Comparison of ENCODE assay signal across 7 mouse cellular contexts in genomic region chr8:105349096-105349771, GRCm38 (mm10). TPM values are rescaled to one million over a fixed set of nuclear protein-coding genes. Genes with fewer than 3 reads are reported as not detected.
A peak's percentile ranks its signal among the peaks of the same experiment; 100 is the strongest.
DNase-seq lines count a peak whose midpoint lies in the region; ATAC-seq and TF ChIP-seq lines count a peak whose summit lies in the region.

No protein-coding gene starts in this region.

- peaks cover 19% of the 10 kb centered on the region for H3K4me1 ChIP-seq in lung, embryonic 14.5 days (ENCODE audit: insufficient read depth)
- H3K4me1 ChIP-seq in bone marrow macrophage, adult 2 months (ENCODE audit: control insufficient read depth, insufficient read depth, low read length) = peaks cover 17% of the 10 kb centered on the region
- H3K4me1 ChIP-seq in embryonic facial prominence, embryonic 13.5 days = peaks cover 45% of the 10 kb centered on the region
- H3K4me1 ChIP-seq in intestine, postnatal 0 days (replicated peaks; ENCODE audit: control insufficient read depth, insufficient read depth, low read length) = peaks cover 17% of the 10 kb centered on the region

- peak overlapping the region; percentile 75 for H3K9ac ChIP-seq in lung, embryonic 14.5 days
- peak overlapping the region; percentile 82 for H3K9ac ChIP-seq in embryonic facial prominence, embryonic 13.5 days
- peak overlapping the region; percentile 42 for H3K9ac ChIP-seq in intestine, postnatal 0 days (ENCODE audit: low read depth, low read length)

- TF ChIP-seq CTCF in lung, embryonic 14.5 days (IDR thresholded peaks at IDR 0.05; ENCODE audit: low read depth) = no peak
- no peak for TF ChIP-seq CTCF in bone marrow macrophage, adult 2 months (IDR thresholded peaks at IDR 0.05; ENCODE audit: low read depth, low read length)
- no peak for TF ChIP-seq CTCF in intestine, postnatal 0 days (IDR thresholded peaks at IDR 0.05; ENCODE audit: low read depth)

- peak; percentile 59 for DNase-seq in lung, embryonic 14.5 days
- no peak for DNase-seq in lung, postnatal 10 days
- DNase-seq in naive thymus-derived CD4-positive, alpha-beta T cell, adult 2 months (ENCODE audit: low read depth) = peak; percentile 41
- no peak for DNase-seq in urinary bladder, adult 18-20 months (ENCODE audit: low spot score in 2 of 2)

- H3K27me3 ChIP-seq in lung, embryonic 14.5 days (ENCODE audit: insufficient read depth, low read length) = peaks cover 4% of the 10 kb centered on the region; the same call in 1 of the 2 replicates
- H3K27me3 ChIP-seq in embryonic facial prominence, embryonic 13.5 days = peaks cover 13% of the 10 kb centered on the region; the same call in 1 of the 2 replicates
- peaks cover 14% of the 10 kb centered on the region; the same call in 1 of the 2 replicates for H3K27me3 ChIP-seq in intestine, postnatal 0 days (replicated peaks; ENCODE audit: control insufficient read depth, insufficient read depth, low read length)

- H3K4me2 ChIP-seq in lung, embryonic 14.5 days = peak overlapping the region; percentile 90
- peak overlapping the region; percentile 95 for H3K4me2 ChIP-seq in embryonic facial prominence, embryonic 13.5 days
- peak overlapping the region; percentile 95 for H3K4me2 ChIP-seq in intestine, postnatal 0 days (replicated peaks; ENCODE audit: low read depth)

- ATAC-seq in lung, embryonic 14.5 days (ENCODE audit: insufficient read depth) = no peak
- ATAC-seq in embryonic facial prominence, embryonic 13.5 days (ENCODE audit: insufficient number of reproducible peaks, insufficient read depth, low FRiP score, low TSS enrichment, low read depth) = no peak
- ATAC-seq in intestine, postnatal 0 days = no peak

- H3K9me3 ChIP-seq in lung, embryonic 14.5 days (ENCODE audit: low read depth, low read length) = no peaks in the 10 kb centered on the region
- no peaks in the 10 kb centered on the region for H3K9me3 ChIP-seq in embryonic facial prominence, embryonic 13.5 days
- H3K9me3 ChIP-seq in intestine, postnatal 0 days (ENCODE audit: control insufficient read depth) = no peaks in the 10 kb centered on the region

- TF ChIP-seq POLR2A in bone marrow macrophage, adult 2 months (IDR thresholded peaks at IDR 0.05; ENCODE audit: borderline replicate concordance, low read depth, low read length) = no peak

- H3K4me3 ChIP-seq in lung, embryonic 14.5 days (ENCODE audit: low read depth, low read length) = peak overlapping the region; percentile 84
- peak overlapping the region; percentile 63 for H3K4me3 ChIP-seq in bone marrow macrophage, adult 2 months (ENCODE audit: insufficient read depth, low read length)
- H3K4me3 ChIP-seq in embryonic facial prominence, embryonic 13.5 days = peak overlapping the region; percentile 73
- H3K4me3 ChIP-seq in intestine, postnatal 0 days (ENCODE audit: low read depth, low read length) = peak overlapping the region; percentile 74

- peak overlapping the region; percentile 86 for H3K27ac ChIP-seq in lung, embryonic 14.5 days (ENCODE audit: low read depth)
- no peak overlapping the region for H3K27ac ChIP-seq in bone marrow macrophage, adult 2 months (ENCODE audit: insufficient read depth, low read depth, low read length)
- peak overlapping the region; percentile 86 for H3K27ac ChIP-seq in embryonic facial prominence, embryonic 13.5 days
- H3K27ac ChIP-seq in intestine, postnatal 0 days (ENCODE audit: low read depth, low read length) = no peak overlapping the region

- 0 out of 2 replicates have a peak, but pooled peaks cover 9% of the 10 kb centered on the region for H3K36me3 ChIP-seq in lung, embryonic 14.5 days (ENCODE audit: insufficient read depth)
- no peaks in the 10 kb centered on the region for H3K36me3 ChIP-seq in embryonic facial prominence, embryonic 13.5 days
- no peaks in the 10 kb centered on the region for H3K36me3 ChIP-seq in intestine, postnatal 0 days (ENCODE audit: control insufficient read depth, insufficient read depth)

- WGBS in lung, embryonic 14.5 days = under 1% methylated on average over 36 of the region's 48 CpGs
- WGBS in embryonic facial prominence, embryonic 13.5 days = under 1% methylated on average over 38 of the region's 48 CpGs
- under 1% methylated on average over 35 of the region's 48 CpGs for WGBS in intestine, postnatal 0 days

RNA-seq across cellular contexts. Expression of gene Slc9a5, which starts 0.6 kb away (rescaled TPM):
- 9.9 and 10.9 TPM in 2 replicates for polyA plus RNA-seq in lung, embryonic 14.5 days (2014; fragmentation: Nextera tagmentation; extraction: Ambion mirVana)
- polyA plus RNA-seq in bone marrow macrophage, adult 2 months (2012; ENCODE audit: insufficient read depth, insufficient read length, missing spikeins) = 4.9 and 5.0 TPM in 2 replicates
- 5.9 and 6.0 TPM in 2 replicates for polyA plus RNA-seq in embryonic facial prominence, embryonic 13.5 days (2015; fragmentation: Nextera tagmentation; extraction: Ambion mirVana)
- polyA plus RNA-seq in intestine, postnatal 0 days (2015; fragmentation: Nextera tagmentation; extraction: Ambion mirVana) = 0.31 and 0.40 TPM in 2 replicates

RNA-seq across cellular contexts. Expression of gene Fhod1, which starts 1.5 kb away (rescaled TPM):
- polyA plus RNA-seq in lung, embryonic 14.5 days (2014; fragmentation: Nextera tagmentation; extraction: Ambion mirVana) = 15.8 and 18.8 TPM in 2 replicates
- polyA plus RNA-seq in bone marrow macrophage, adult 2 months (2012; ENCODE audit: insufficient read depth, insufficient read length, missing spikeins) = 16.5 and 18.0 TPM in 2 replicates
- 2.3 and 3.0 TPM in 2 replicates for polyA plus RNA-seq in embryonic facial prominence, embryonic 13.5 days (2015; fragmentation: Nextera tagmentation; extraction: Ambion mirVana)
- 1.3 and 1.6 TPM in 2 replicates for polyA plus RNA-seq in intestine, postnatal 0 days (2015; fragmentation: Nextera tagmentation; extraction: Ambion mirVana)

RNA-seq across cellular contexts. Expression of gene Tmem208, which starts 23.1 kb away (rescaled TPM):
- polyA plus RNA-seq in lung, embryonic 14.5 days (2014; fragmentation: Nextera tagmentation; extraction: Ambion mirVana) = 108 and 115 TPM in 2 replicates
- 51.2 and 56.6 TPM in 2 replicates for polyA plus RNA-seq in bone marrow macrophage, adult 2 months (2012; ENCODE audit: insufficient read depth, insufficient read length, missing spikeins)
- polyA plus RNA-seq in embryonic facial prominence, embryonic 13.5 days (2015; fragmentation: Nextera tagmentation; extraction: Ambion mirVana) = 121 TPM in 2 replicates
- 167 and 184 TPM in 2 replicates for polyA plus RNA-seq in intestine, postnatal 0 days (2015; fragmentation: Nextera tagmentation; extraction: Ambion mirVana)

RNA-seq across cellular contexts. Expression of gene Lrrc29, which starts 23.2 kb away (rescaled TPM):
- 2.7 and 3.1 TPM in 2 replicates for polyA plus RNA-seq in lung, embryonic 14.5 days (2014; fragmentation: Nextera tagmentation; extraction: Ambion mirVana)
- polyA plus RNA-seq in bone marrow macrophage, adult 2 months (2012; ENCODE audit: insufficient read depth, insufficient read length, missing spikeins) = 3.1 and 3.2 TPM in 2 replicates
- 1.3 and 1.8 TPM in 2 replicates for polyA plus RNA-seq in embryonic facial prominence, embryonic 13.5 days (2015; fragmentation: Nextera tagmentation; extraction: Ambion mirVana)
- polyA plus RNA-seq in intestine, postnatal 0 days (2015; fragmentation: Nextera tagmentation; extraction: Ambion mirVana) = 3.8 and 3.9 TPM in 2 replicates

RNA-seq across cellular contexts. Expression of gene Plekhg4, which starts 23.8 kb away (rescaled TPM):
- polyA plus RNA-seq in lung, embryonic 14.5 days (2014; fragmentation: Nextera tagmentation; extraction: Ambion mirVana) = 1.8 and 1.9 TPM in 2 replicates
- 0.24 TPM in 1 of 2 replicates, not detected in the other for polyA plus RNA-seq in bone marrow macrophage, adult 2 months (2012; ENCODE audit: insufficient read depth, insufficient read length, missing spikeins)
- 0.39 and 0.81 TPM in 2 replicates for polyA plus RNA-seq in embryonic facial prominence, embryonic 13.5 days (2015; fragmentation: Nextera tagmentation; extraction: Ambion mirVana)
- polyA plus RNA-seq in intestine, postnatal 0 days (2015; fragmentation: Nextera tagmentation; extraction: Ambion mirVana) = 0.13 and 0.20 TPM in 2 replicates

Comparison
In these comparisons a context has a peak if more than half of its experiments do, and no peak if none do; other contexts are left out.
1. DNase-seq: peak in lung, embryonic 14.5 days (single experiment) and naive thymus-derived CD4-positive, alpha-beta T cell, adult 2 months (single experiment); none in lung, postnatal 10 days (single experiment) and urinary bladder, adult 18-20 months (0 of 2).
2. H3K27ac ChIP-seq: peak in lung, embryonic 14.5 days (single experiment) and embryonic facial prominence, embryonic 13.5 days (single experiment); none in bone marrow macrophage, adult 2 months (single experiment) and intestine, postnatal 0 days (single experiment).
3. Peak in every context shown above with its lines, with median percentiles within 50 percentile points of each other: H3K4me2 ChIP-seq, H3K4me3 ChIP-seq and H3K9ac ChIP-seq.